Mouse (Mus musculus) G1E (cell line): Measurements from ENCODE around the gene Ift52. TPM values are rescaled to one million over a fixed set of nuclear protein-coding genes. Genes with fewer than 3 reads are reported as not detected.

Experiments used
- ATAC-seq: 2 replicates; pipeline ENCODE4 v1.8.0; 2016; ENCODE audit warnings: mild to moderate bottlenecking; ENCODE audit not compliant: insufficient number of reproducible peaks, poor library complexity, low FRiP score, severe bottlenecking; ENCODE audit errors: extremely low read depth
- DNase-seq: peaks from one replicate; pipeline ENCODE4 v3.0.0; 2012; ENCODE audit warnings: low spot score
- H3K27me3 ChIP-seq: 2 replicates; pipeline ENCODE4 v1.6.1; 2012; ENCODE audit warnings: mild to moderate bottlenecking, low read length, inconsistent platforms; ENCODE audit not compliant: insufficient read depth
- H3K36me3 ChIP-seq: replicated peaks from 2 replicates; pipeline ENCODE3; 2012; ENCODE audit warnings: mild to moderate bottlenecking, inconsistent platforms
- H3K4me1 ChIP-seq: 2 replicates; pipeline ENCODE4 v1.6.1; 2012; ENCODE audit warnings: low read depth, low read length, inconsistent platforms, mixed read lengths; ENCODE audit not compliant: insufficient read depth
- H3K4me3 ChIP-seq: 2 replicates; pipeline ENCODE4 v1.5.1; 2012; ENCODE audit warnings: low read depth, mild to moderate bottlenecking, inconsistent platforms, low read length, moderate library complexity, mixed read lengths
- H3K9me3 ChIP-seq: replicated peaks from 2 replicates; pipeline ENCODE4 v1.6.1; 2012; ENCODE audit warnings: inconsistent platforms
- CTCF ChIP-seq: IDR thresholded peaks from 2 replicates; pipeline ENCODE4 v1.5.1; 2012; ENCODE audit warnings: low read depth, low read length, inconsistent platforms, mixed read lengths
- GATA1 ChIP-seq: IDR thresholded peaks from 2 replicates; pipeline ENCODE4 v1.6.1; 2012; ENCODE audit warnings: borderline replicate concordance, low read length, inconsistent platforms, mixed read lengths
- GATA2 ChIP-seq: IDR thresholded peaks from 2 replicates; pipeline ENCODE4 v1.6.1; 2012; ENCODE audit warnings: low read depth, low read length, inconsistent platforms, borderline replicate concordance
- POLR2AphosphoS5 ChIP-seq: IDR thresholded peaks from 2 replicates; pipeline ENCODE4 v1.6.1; 2012; ENCODE audit warnings: low read depth, low read length, inconsistent platforms; ENCODE audit not compliant: insufficient replicate concordance
- TAL1 ChIP-seq: conservative IDR thresholded peaks from 2 replicates; pipeline ENCODE4 v1.6.1; 2012; ENCODE audit warnings: low read depth, low read length, inconsistent platforms, mixed read lengths
- polyA plus RNA-seq: library from polyadenylated mRNA; stranded (reverse); fragments of >175 nt; gene quantifications from 2 replicates; pipeline ENCODE4 v1.2.3, GENCODE M21; 2012
- total RNA-seq, 2 experiments: library from RNA; stranded (forward) in 1 of 2; stranded (reverse) in 1 of 2; fragments of 200-1000 nt in 1 of 2; fragments of >200 nt in 1 of 2; fragmentation: Nextera tagmentation in 1 of 2; gene quantifications; 2 replicates each; pipeline ENCODE4 v1.2.3; 2014 to 2017

Ift52 gene
- total and polyA plus RNA-seq, 3 experiments, result 6.4 to 40.9 (median 27.8) TPM

DNA sequence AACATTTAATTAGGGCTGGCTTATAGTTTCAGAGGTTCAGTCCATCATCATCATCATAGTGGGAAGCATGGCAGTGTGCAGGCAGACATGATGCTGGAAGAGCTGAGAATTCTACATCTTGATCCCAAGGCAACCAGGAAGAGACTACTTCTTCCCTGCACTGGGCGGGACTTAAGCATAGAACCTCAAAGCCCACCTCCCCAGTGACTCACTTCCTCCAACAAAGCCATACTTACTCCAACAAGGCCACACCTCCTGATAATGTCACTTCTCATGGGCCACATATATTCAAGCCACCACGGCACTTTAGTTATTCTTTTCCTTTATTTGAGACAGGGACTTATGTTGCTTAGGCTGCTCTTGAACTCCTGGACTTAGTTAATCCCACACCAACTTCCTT, 32.0 kb downstream of the Ift52 start:
- DNase-seq, result no peak

DNA sequence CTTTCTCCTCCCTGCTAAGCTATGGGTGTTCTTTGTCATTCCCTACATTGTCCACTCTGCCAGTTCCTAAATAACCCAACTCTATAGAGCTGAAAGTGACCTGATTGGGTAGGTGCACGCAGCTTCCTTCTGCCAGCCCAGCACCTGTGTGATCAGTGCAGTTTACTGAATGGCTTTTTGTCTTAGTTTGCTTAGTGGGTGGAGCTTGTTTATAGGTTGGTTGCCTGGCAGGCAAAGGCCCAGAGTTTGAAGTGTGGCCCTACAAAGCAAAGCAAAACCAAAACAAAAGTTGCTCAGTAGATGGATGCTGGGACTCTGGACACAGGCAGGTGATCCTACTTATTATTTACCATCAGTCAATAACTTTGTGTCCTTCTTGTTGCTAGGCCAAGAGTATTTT, 34.5 kb downstream of the Ift52 start:
- H3K36me3 ChIP-seq, result peaks cover 47% of the 10 kb centered on the region
- no peak for TF ChIP-seq POLR2AphosphoS5
- no peak for TF ChIP-seq CTCF
- no peak for TF ChIP-seq GATA2
- TF ChIP-seq TAL1, result no peak
- no peak for TF ChIP-seq GATA1
- ATAC-seq (no peak), DNase-seq (no peak)
- H3K9me3 ChIP-seq, result no peaks in the 10 kb centered on the region
- peaks cover 23% of the 10 kb centered on the region for H3K4me1 ChIP-seq
- H3K27me3 ChIP-seq, result no peaks in the 10 kb centered on the region
- no peak overlapping the region for H3K4me3 ChIP-seq

More for the DNA sequence above, 32.0 kb downstream of the Ift52 start:
- peaks cover 6% of the 10 kb centered on the region for H3K4me1 ChIP-seq
- peaks cover 61% of the 10 kb centered on the region for H3K36me3 ChIP-seq
- H3K4me3 ChIP-seq, result no peak overlapping the region
- no peaks in the 10 kb centered on the region for H3K9me3 ChIP-seq
- TF ChIP-seq CTCF, result no peak
- TF ChIP-seq TAL1, result no peak
- no peak for TF ChIP-seq GATA2
- TF ChIP-seq GATA1, result no peak
- no peak for TF ChIP-seq POLR2AphosphoS5
- H3K27me3 ChIP-seq, result no peaks in the 10 kb centered on the region
- no peak for ATAC-seq

DNA sequence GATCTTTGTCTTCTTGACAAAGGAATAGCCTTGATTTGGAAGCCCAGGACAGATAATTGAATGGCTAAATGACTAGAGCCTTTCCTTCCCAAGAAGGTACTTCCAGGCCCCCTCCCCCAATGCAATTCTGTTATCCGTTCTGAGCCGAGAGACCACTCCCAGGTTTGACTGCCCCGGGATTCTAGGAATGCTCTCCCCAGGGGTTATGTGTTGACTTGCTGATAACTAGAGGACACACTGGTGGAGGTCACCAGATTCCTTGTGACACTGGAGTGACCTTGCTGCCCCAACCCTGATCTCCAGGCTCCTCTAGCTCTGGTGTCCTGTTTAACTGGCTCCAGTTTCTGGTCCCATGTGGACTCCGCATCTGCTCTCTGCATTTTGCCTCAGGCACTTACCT, 34.9 kb downstream of the Ift52 start:
- TF ChIP-seq GATA1, result no peak
- no peak for TF ChIP-seq TAL1
- TF ChIP-seq POLR2AphosphoS5, result no peak
- TF ChIP-seq CTCF, result no peak
- TF ChIP-seq GATA2, result no peak
- no peak for DNase-seq
- Histone ChIP-seq H3K4me1 (peaks cover 27% of the 10 kb centered on the region), H3K36me3 (peaks cover 47% of the 10 kb centered on the region), H3K27me3 (no peaks in the 10 kb centered on the region), H3K4me3 (no peak overlapping the region), H3K9me3 (no peaks in the 10 kb centered on the region)
- ATAC-seq, result no peak

DNA sequence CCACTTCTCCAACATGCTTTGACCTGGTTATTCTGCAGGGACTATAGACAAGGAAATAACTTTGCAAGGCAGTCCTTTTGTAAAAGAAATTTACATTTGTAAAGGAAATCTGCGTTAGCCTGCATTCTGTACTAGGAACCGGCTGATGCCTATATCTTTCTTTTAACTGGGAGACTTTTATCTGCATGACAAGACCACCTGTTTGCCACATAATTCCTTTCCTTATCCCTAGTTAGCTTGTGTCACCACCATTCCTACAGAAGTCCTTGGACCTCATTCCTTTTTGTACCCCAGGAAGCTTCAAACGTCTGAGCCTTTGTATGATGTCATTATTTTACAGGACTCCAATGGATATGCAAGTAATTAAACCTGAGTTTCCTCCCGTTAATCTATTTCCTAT, 35.7 kb downstream of the Ift52 start:
- Histone ChIP-seq H3K4me3 (no peak overlapping the region), H3K9me3 (no peaks in the 10 kb centered on the region), H3K27me3 (no peaks in the 10 kb centered on the region), H3K4me1 (peaks cover 28% of the 10 kb centered on the region), H3K36me3 (peaks cover 44% of the 10 kb centered on the region)
- DNase-seq (no peak), ATAC-seq (no peak)
- no peak for TF ChIP-seq GATA2
- no peak for TF ChIP-seq GATA1
- TF ChIP-seq POLR2AphosphoS5, result no peak
- TF ChIP-seq TAL1, result no peak
- TF ChIP-seq CTCF, result no peak

DNA sequence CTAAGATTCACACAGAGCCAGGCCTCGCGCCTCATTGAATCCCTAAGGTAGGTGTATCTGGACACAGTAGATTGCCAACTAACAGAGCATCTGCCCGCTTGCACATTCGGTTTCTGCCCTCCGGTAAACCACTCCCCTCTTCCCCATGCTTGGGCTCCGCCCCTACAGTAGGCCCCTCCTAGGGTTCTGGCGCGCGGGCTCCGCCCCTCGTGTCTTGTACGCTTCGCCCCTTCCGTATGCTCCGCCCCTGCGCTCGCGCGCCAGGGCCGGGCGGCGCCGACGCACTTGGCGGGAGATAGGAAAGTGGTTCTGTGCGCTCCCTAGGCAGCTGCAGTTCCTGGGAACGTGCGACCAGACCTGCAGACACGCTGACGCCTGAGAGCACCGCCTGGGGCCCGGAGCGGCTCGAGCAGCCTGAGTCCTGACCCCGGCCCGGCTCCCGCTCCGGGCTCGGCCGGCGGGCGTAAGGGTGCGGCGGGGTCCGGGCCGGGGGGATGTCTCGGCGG, 37.2 kb downstream of the Ift52 start, which contains the start of gene Mybl2:
Gene Mybl2 (plus strand): TSS at position 353 of the 506 bp plus-strand sequence.
- no peaks in the 10 kb centered on the region for H3K9me3 ChIP-seq
- peaks cover 42% of the 10 kb centered on the region for H3K4me1 ChIP-seq
- H3K27me3 ChIP-seq, result no peaks in the 10 kb centered on the region
- DNase-seq (peak; percentile 89), ATAC-seq (peak; percentile 95)
- H3K36me3 ChIP-seq, result peaks cover 46% of the 10 kb centered on the region
- H3K4me3 ChIP-seq, result peak within 1 kb of the TSS; percentile 84
- TF ChIP-seq CTCF (no peak), TAL1 (0 out of 2 replicates have a peak, but pooled peaks have one; percentile 13), POLR2AphosphoS5 (no peak)

DNA sequence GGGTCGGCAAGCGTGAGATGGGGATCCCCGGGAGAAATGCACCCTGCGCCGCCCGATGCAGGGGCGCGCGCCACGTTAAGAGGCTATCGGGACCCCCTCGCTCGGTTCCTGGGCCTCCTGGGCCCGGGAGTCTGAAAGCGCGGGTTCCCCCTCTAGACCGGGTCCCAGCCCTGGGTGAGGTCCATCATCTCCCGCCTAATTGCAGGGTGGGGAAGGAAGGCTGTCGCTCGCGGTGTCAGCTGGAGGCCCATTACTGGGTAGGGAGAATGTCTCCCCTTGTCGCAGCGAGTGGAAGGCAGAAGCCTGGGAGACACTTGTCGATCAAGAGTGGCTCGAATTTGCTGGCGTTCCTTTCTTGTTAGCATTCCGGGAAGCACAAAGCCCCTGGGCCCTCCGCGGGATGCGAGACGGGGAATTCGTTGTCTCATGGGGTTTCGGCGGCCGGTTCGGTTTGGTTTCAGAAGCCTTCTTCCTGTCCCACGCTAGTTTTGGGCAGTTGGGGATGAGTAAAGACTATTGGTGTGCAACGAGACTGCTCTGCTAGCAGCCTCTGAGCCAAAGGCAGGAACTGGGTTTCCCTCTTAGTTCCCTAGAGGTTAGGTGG, 37.8 kb downstream of the Ift52 start:
- TF ChIP-seq POLR2AphosphoS5, result no peak
- no peak for TF ChIP-seq TAL1
- TF ChIP-seq GATA2, result no peak
- Histone ChIP-seq H3K9me3 (no peaks in the 10 kb centered on the region), H3K36me3 (peaks cover 52% of the 10 kb centered on the region), H3K27me3 (no peaks in the 10 kb centered on the region), H3K4me3 (peak overlapping the region; percentile 84), H3K4me1 (peaks cover 48% of the 10 kb centered on the region)
- peak; percentile 19 for ATAC-seq
- DNase-seq, result peak; percentile 48
